19 mouse cellular contexts compared by ENCODE assay signal in genomic region chr4:135394666-135395065, GRCm38 (mm10). TPM values are rescaled to one million over a fixed set of nuclear protein-coding genes. Genes with fewer than 3 reads are reported as not detected.
A peak's percentile ranks its signal among the peaks of the same experiment; 100 is the strongest.
DNase-seq lines count a peak whose midpoint lies in the region; ATAC-seq lines count a peak whose summit lies in the region.
"Had no signal": no experiment of that assay in that cellular context is flagged by ENCODE, and none has a peak within 500 bp of the region (broad histone marks: within the 10 kb centered on the region; RNA-seq: fewer than 3 reads in every experiment).

No protein-coding gene starts in this region.

- peaks cover 11% of the 10 kb centered on the region for H3K4me1 ChIP-seq in midbrain, embryonic 13.5 days (replicated peaks)

- no peak overlapping the region for H3K27ac ChIP-seq in midbrain, embryonic 13.5 days
- H3K27ac ChIP-seq: embryonic facial prominence, embryonic 10.5 days; embryonic facial prominence, embryonic 12.5 days; forebrain, embryonic 10.5 days; forebrain, embryonic 12.5 days had no signal

- 84% methylated on average over 7 of the region's 7 CpGs for WGBS in midbrain, embryonic 13.5 days

- no peak overlapping the region for H3K4me3 ChIP-seq in midbrain, embryonic 13.5 days (replicated peaks)
- H3K4me3 ChIP-seq: embryonic facial prominence, embryonic 10.5 days; embryonic facial prominence, embryonic 12.5 days; forebrain, embryonic 10.5 days; forebrain, embryonic 12.5 days had no signal

- H3K36me3 ChIP-seq in midbrain, embryonic 13.5 days, result no peaks in the 10 kb centered on the region
- H3K36me3 ChIP-seq: embryonic facial prominence, embryonic 10.5 days; embryonic facial prominence, embryonic 12.5 days; forebrain, embryonic 10.5 days; forebrain, embryonic 12.5 days had no signal

- H3K9me3 ChIP-seq in midbrain, embryonic 13.5 days, result no peaks in the 10 kb centered on the region
- H3K9me3 ChIP-seq: forebrain, embryonic 12.5 days had no signal

- no peak overlapping the region for H3K9ac ChIP-seq in midbrain, embryonic 13.5 days (replicated peaks)
- H3K9ac ChIP-seq: embryonic facial prominence, embryonic 12.5 days; forebrain, embryonic 12.5 days had no signal

- no peak for ATAC-seq in midbrain, embryonic 13.5 days
- ATAC-seq: forebrain, embryonic 14.5 days; forebrain, embryonic 16.5 days had no signal

- H3K27me3 ChIP-seq in midbrain, embryonic 13.5 days, result peaks cover 39% of the 10 kb centered on the region

- DNase-seq in ES-CJ7 (ENCODE audit: low read depth, low spot score) (peak; percentile 43), ZHBTc4 (ENCODE audit: low read depth, low spot score) (peak; percentile 87)
- no peak for DNase-seq in cerebellum, adult 11 months
- no peak for DNase-seq in urinary bladder, postnatal 25 days (ENCODE audit: low spot score)
- DNase-seq: adrenal gland, adult 2 months; adrenal gland, postnatal 10 days; adrenal gland, postnatal 25 days; cerebellum, adult 11-12 months; cerebellum, adult 2 months; cerebellum, adult 9-10 months; cerebellum, postnatal 10 days; cerebellum, postnatal 25 days had no signal

- H3K4me2 ChIP-seq in midbrain, embryonic 13.5 days (replicated peaks), result no peak overlapping the region
- H3K4me2 ChIP-seq: embryonic facial prominence, embryonic 12.5 days; forebrain, embryonic 12.5 days had no signal

RNA-seq across cellular contexts. Expression of gene Ncmap, which starts 3.4 kb away (rescaled TPM):
- 0.63 and 0.93 TPM in 2 replicates for polyA plus RNA-seq in midbrain, embryonic 13.5 days (2015; fragmentation: Nextera tagmentation; extraction: Ambion mirVana)

RNA-seq across cellular contexts. Expression of gene Rcan3, which starts 39.0 kb away (rescaled TPM):
- 26.4 and 27.0 TPM in 2 replicates for polyA plus RNA-seq in midbrain, embryonic 13.5 days (2015; fragmentation: Nextera tagmentation; extraction: Ambion mirVana)

RNA-seq across cellular contexts. Expression of gene Srrm1, which starts 41.5 kb away (rescaled TPM):
- 211 and 246 TPM in 2 replicates for polyA plus RNA-seq in midbrain, embryonic 13.5 days (2015; fragmentation: Nextera tagmentation; extraction: Ambion mirVana)

Comparison
In these comparisons a context has a peak if more than half of its experiments do, and no peak if none do; other contexts are left out.
1. DNase-seq: peak in ES-CJ7 (single experiment) and ZHBTc4 (single experiment); none in cerebellum, adult 11 months (single experiment) and urinary bladder, postnatal 25 days (single experiment).